Mouse (Mus musculus) heart, embryonic 16.5 days (tissue): ENCODE data around the gene Gm44973. TPM values are rescaled to one million over a fixed set of nuclear protein-coding genes. Genes with fewer than 3 reads are reported as not detected.

Source experiments
- ATAC-seq: fragments of 200-750 bp; cut with Nextera tagmentation; replicated peaks from 2 replicates; pipeline ENCODE4 v1.8.0; 2017; ENCODE audit warnings: moderate number of reproducible peaks; ENCODE audit not compliant: insufficient read depth, low FRiP score; ENCODE audit errors: extremely low read depth
- H3K27ac ChIP-seq: fragments of 300-500 bp; sonication (generic); 2 replicates; pipeline ENCODE4 v1.5.1; 2014; ENCODE audit warnings: mild to moderate bottlenecking, low read length, control low read depth, moderate library complexity
- H3K27me3 ChIP-seq: fragments of 300-500 bp; sonication (generic); 2 replicates; pipeline ENCODE4 v1.6.1; 2014; ENCODE audit warnings: low read length, mixed read lengths; ENCODE audit not compliant: control insufficient read depth, insufficient read depth
- H3K36me3 ChIP-seq: fragments of 300-500 bp; sonication (generic); 2 replicates; pipeline ENCODE4 v1.6.1; 2014; ENCODE audit not compliant: control insufficient read depth, insufficient read depth
- H3K4me1 ChIP-seq: fragments of 300-500 bp; sonication (generic); 2 replicates; pipeline ENCODE4 v1.6.1; 2014; ENCODE audit warnings: low read length, mixed read lengths; ENCODE audit not compliant: control insufficient read depth, insufficient read depth
- H3K4me2 ChIP-seq: fragments of 300-500 bp; sonication (generic); 2 replicates; pipeline ENCODE4 v1.6.1; 2014; ENCODE audit warnings: low read depth, mild to moderate bottlenecking, control low read depth, low read length
- H3K4me3 ChIP-seq: fragments of 300-500 bp; sonication (generic); 2 replicates; pipeline ENCODE4 v1.5.1; 2014; ENCODE audit warnings: mild to moderate bottlenecking, control low read depth, low read length
- H3K9ac ChIP-seq: fragments of 300-500 bp; sonication (generic); 2 replicates; pipeline ENCODE4 v1.6.1; 2014; ENCODE audit warnings: low read length, control low read depth
- H3K9me3 ChIP-seq: fragments of 300-500 bp; sonication (generic); replicated peaks from 2 replicates; pipeline ENCODE4 v1.6.1; 2016; ENCODE audit warnings: low read length; ENCODE audit not compliant: control insufficient read depth
- WGBS: fragments of 180-500 bp; shearing (Covaris S2); extraction: QIAGEN DNeasy Blood & Tissue Kit; methylation state at CpG from one replicate; pipeline ENCODE4 v1.1.7; 2014; 5-methylcytosine and 5-hydroxymethylcytosine counted together
- polyA plus RNA-seq: library from polyadenylated mRNA; unstranded; fragments of >200 nt; fragmentation: Nextera tagmentation; extraction: Ambion mirVana; gene quantifications from 2 replicates; pipeline ENCODE4 v1.2.1, GENCODE M21; 2015

Gm44973 gene
- polyA plus RNA-seq, 1 experiment from 2014 or later: 0.95 TPM

GRCm38 (mm10) chr7:5021197-5021596, 5.9 kb downstream of the Gm44973 start:
- Histone ChIP-seq H3K9ac (peak overlapping the region; percentile 96), H3K4me3 (peak overlapping the region; percentile 81), H3K4me2 (peak overlapping the region; percentile 87), H3K27me3 (no peaks in the 10 kb centered on the region), H3K36me3 (peaks cover 16% of the 10 kb centered on the region), H3K4me1 (peaks cover 13% of the 10 kb centered on the region), H3K27ac (peak overlapping the region; percentile 97), H3K9me3 (0 out of 2 replicates have a peak, but pooled peaks cover 2% of the 10 kb centered on the region)
- WGBS: 48% methylated on average over 5 of the region's 5 CpGs
- no peak for ATAC-seq

GRCm38 (mm10) chr7:5029543-5029942, 14.2 kb downstream of the Gm44973 start:
- Histone ChIP-seq H3K4me2 (no peak overlapping the region), H3K4me1 (no peaks in the 10 kb centered on the region), H3K36me3 (peaks cover 65% of the 10 kb centered on the region), H3K4me3 (no peak overlapping the region), H3K9ac (no peak overlapping the region), H3K9me3 (peaks cover 33% of the 10 kb centered on the region), H3K27ac (no peak overlapping the region), H3K27me3 (no peaks in the 10 kb centered on the region)
- ATAC-seq: no peak; the same call in 1 of the 2 replicates
- 91% methylated on average over 22 of the region's 22 CpGs for WGBS

- no peak overlapping the region for H3K27ac ChIP-seq
- H3K36me3 ChIP-seq: peaks cover 69% of the 10 kb centered on the region
- no peak overlapping the region for H3K9ac ChIP-seq
- 91% methylated on average over 21 of the region's 21 CpGs for WGBS
- no peak overlapping the region for H3K4me3 ChIP-seq
- H3K4me1 ChIP-seq: no peaks in the 10 kb centered on the region
- no peak for ATAC-seq
- no peak overlapping the region for H3K4me2 ChIP-seq
- peaks cover 33% of the 10 kb centered on the region for H3K9me3 ChIP-seq
- no peaks in the 10 kb centered on the region for H3K27me3 ChIP-seq
Measured at GRCm38 (mm10) chr7:5029946-5030345, 14.7 kb downstream of the Gm44973 start.

GRCm38 (mm10) chr7:5030554-5031275, 15.4 kb downstream of the Gm44973 start:
- no peak overlapping the region for H3K9ac ChIP-seq
- no peaks in the 10 kb centered on the region for H3K27me3 ChIP-seq
- no peak overlapping the region for H3K4me3 ChIP-seq
- H3K27ac ChIP-seq: no peak overlapping the region
- ATAC-seq: no peak
- peaks cover 33% of the 10 kb centered on the region for H3K9me3 ChIP-seq
- WGBS: 85% methylated on average over 63 of the region's 63 CpGs
- H3K4me2 ChIP-seq: no peak overlapping the region
- H3K36me3 ChIP-seq: peaks cover 76% of the 10 kb centered on the region
- no peaks in the 10 kb centered on the region for H3K4me1 ChIP-seq

GRCm38 (mm10) chr7:5031496-5031895, 16.2 kb downstream of the Gm44973 start:
- no peak for ATAC-seq
- WGBS: 82% methylated on average over 46 of the region's 46 CpGs
- Histone ChIP-seq H3K9me3 (peaks cover 33% of the 10 kb centered on the region), H3K4me1 (no peaks in the 10 kb centered on the region), H3K36me3 (peaks cover 77% of the 10 kb centered on the region), H3K27ac (no peak overlapping the region), H3K4me3 (no peak overlapping the region), H3K27me3 (no peaks in the 10 kb centered on the region), H3K9ac (no peak overlapping the region), H3K4me2 (no peak overlapping the region)

- Histone ChIP-seq H3K9ac (no peak within 1 kb of the TSS), H3K4me2 (no peak within 1 kb of the TSS), H3K9me3 (peaks cover 33% of the 10 kb centered on the region), H3K36me3 (peaks cover 70% of the 10 kb centered on the region), H3K4me3 (no peak within 1 kb of the TSS), H3K27me3 (no peaks in the 10 kb centered on the region), H3K4me1 (peaks cover 9% of the 10 kb centered on the region), H3K27ac (no peak within 1 kb of the TSS)
- WGBS: 84% methylated on average over 3 of the region's 3 CpGs
- ATAC-seq: no peak
Measured at GRCm38 (mm10) chr7:5033818-5034217, 18.5 kb downstream of the Gm44973 start, which contains the start of gene 4632433K11Rik. 4632433K11Rik (plus strand) TSS chr7:5034118.

- WGBS: 96% methylated on average over 17 of the region's 17 CpGs
- H3K4me2 ChIP-seq: no peak overlapping the region
- no peak overlapping the region for H3K4me3 ChIP-seq
- peaks cover 16% of the 10 kb centered on the region for H3K9me3 ChIP-seq
- H3K9ac ChIP-seq: no peak overlapping the region
- H3K36me3 ChIP-seq: peaks cover 53% of the 10 kb centered on the region
- H3K27me3 ChIP-seq: no peaks in the 10 kb centered on the region
- H3K4me1 ChIP-seq: peaks cover 9% of the 10 kb centered on the region
- ATAC-seq: no peak
- no peak overlapping the region for H3K27ac ChIP-seq
Measured at GRCm38 (mm10) chr7:5035628-5036027, 20.3 kb downstream of the Gm44973 start.

- peaks cover 10% of the 10 kb centered on the region for H3K9me3 ChIP-seq
- 89% methylated on average over 9 of the region's 9 CpGs for WGBS
- ATAC-seq: no peak
- H3K9ac ChIP-seq: no peak overlapping the region
- peaks cover 50% of the 10 kb centered on the region for H3K36me3 ChIP-seq
- no peak overlapping the region for H3K4me2 ChIP-seq
- no peaks in the 10 kb centered on the region for H3K27me3 ChIP-seq
- H3K4me3 ChIP-seq: no peak overlapping the region
- peaks cover 9% of the 10 kb centered on the region for H3K4me1 ChIP-seq
- H3K27ac ChIP-seq: no peak overlapping the region
Measured at GRCm38 (mm10) chr7:5036136-5036535, 20.8 kb downstream of the Gm44973 start.

- ATAC-seq: no peak
- no peaks in the 10 kb centered on the region for H3K27me3 ChIP-seq
- H3K27ac ChIP-seq: no peak overlapping the region; the same call in 1 of the 2 replicates
- H3K4me1 ChIP-seq: peaks cover 9% of the 10 kb centered on the region
- peaks cover 41% of the 10 kb centered on the region for H3K36me3 ChIP-seq
- 89% methylated on average over 7 of the region's 7 CpGs for WGBS
- H3K4me3 ChIP-seq: no peak overlapping the region
- no peak overlapping the region; the same call in 1 of the 2 replicates for H3K9ac ChIP-seq
- peaks cover 2% of the 10 kb centered on the region for H3K9me3 ChIP-seq
- H3K4me2 ChIP-seq: no peak overlapping the region
Measured at GRCm38 (mm10) chr7:5037026-5037425, 21.7 kb downstream of the Gm44973 start.
